Mouse (Mus musculus) heart, adult 2 months (tissue): ENCODE measurements at regions not wholly inside any gene's neighbourhood (a gene's known extent, or its start where the extent isn't known, plus 50 kb on each side); places are given as distances from the start of the nearest gene placed in this dataset.

ENCODE experiments used
- DNase-seq, 2 experiments: peaks; one replicate each; pipeline ENCODE4 v3.0.0; 2021
- H3K27ac ChIP-seq: fragments of 200-600 bp; 2 replicates; pipeline ENCODE4 v1.8.1; 2022
- H3K27me3 ChIP-seq: fragments of 200-500 bp; 2 replicates; pipeline ENCODE4 v1.6.1; 2012; ENCODE audit warnings: mild to moderate bottlenecking, low read length, inconsistent platforms, mixed read lengths; ENCODE audit not compliant: control insufficient read depth, insufficient read depth
- H3K36me3 ChIP-seq: fragments of 200-500 bp; 2 replicates; pipeline ENCODE4 v1.6.1; 2012; ENCODE audit warnings: low read length, inconsistent platforms; ENCODE audit not compliant: control insufficient read depth, insufficient read depth
- H3K4me1 ChIP-seq: fragments of 200-500 bp; 2 replicates; pipeline ENCODE4 v1.6.1; 2011; ENCODE audit warnings: low read length; ENCODE audit not compliant: control insufficient read depth, insufficient read depth
- H3K4me3 ChIP-seq: fragments of 200-600 bp; 2 replicates; pipeline ENCODE4 v1.8.1; 2022
- H3K79me2 ChIP-seq: fragments of 200-500 bp; replicated peaks from 2 replicates; pipeline ENCODE4 v1.6.1; 2012; ENCODE audit warnings: mild to moderate bottlenecking, inconsistent platforms, low read length, moderate library complexity, mixed read lengths; ENCODE audit not compliant: control insufficient read depth, insufficient read depth
- H3K9ac ChIP-seq: fragments of 200-500 bp; 2 replicates; pipeline ENCODE4 v1.6.1; 2012; ENCODE audit warnings: low read depth, mild to moderate bottlenecking, control low read depth, inconsistent platforms, low read length, mixed read lengths
- CTCF ChIP-seq: fragments of 200-600 bp; IDR thresholded peaks from 2 replicates; pipeline ENCODE4 v1.8.1; 2022; ENCODE audit warnings: antibody characterized with exemption, mild to moderate bottlenecking, moderate library complexity
- EP300 ChIP-seq: fragments of 200-500 bp; IDR thresholded peaks from 2 replicates; pipeline ENCODE4 v1.6.1; 2011; ENCODE audit warnings: low read depth, low read length, control low read depth; ENCODE audit not compliant: insufficient read depth
- POLR2A ChIP-seq: fragments of 200-500 bp; IDR thresholded peaks from 2 replicates; pipeline ENCODE4 v1.6.1; 2011; ENCODE audit warnings: mild to moderate bottlenecking, low read depth, low read length, control low read depth; ENCODE audit not compliant: insufficient read depth
- WGBS: fragments of 180-500 bp; shearing (Covaris S2); methylation state at CpG from one replicate; pipeline ENCODE4 v1.1.7; 2018; 5-methylcytosine and 5-hydroxymethylcytosine counted together
- intact Hi-C: fragments of 180-260 bp; cut with DNase I; formaldehyde crosslinking; loops from one replicate; pipeline ENCODE4 v1.15.1; 2025

DNA sequence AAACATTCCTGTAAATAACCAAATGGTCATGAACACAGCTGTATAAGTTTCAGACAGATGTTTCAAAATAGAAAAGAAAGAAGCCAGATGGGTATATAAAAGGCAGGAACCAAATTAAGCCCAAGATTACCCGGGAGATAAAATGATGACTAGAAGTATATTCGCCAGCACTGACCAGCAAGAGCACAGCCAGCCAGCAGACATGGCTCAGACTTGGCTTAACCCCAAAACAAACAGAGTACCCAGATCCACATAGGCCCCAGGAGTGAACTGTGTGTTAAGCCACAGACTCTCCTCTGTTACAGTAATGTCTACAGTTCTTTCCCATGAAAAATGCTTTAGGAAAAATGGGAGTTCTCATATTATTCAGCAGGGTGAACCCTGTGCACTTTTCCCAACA lies 123.2 kb downstream of the Atp6ap1l start:
- Histone ChIP-seq H3K36me3 (no peaks in the 10 kb centered on the region), H3K79me2 (no peaks in the 10 kb centered on the region), H3K4me3 (no peak overlapping the region), H3K27me3 (no peaks in the 10 kb centered on the region), H3K4me1 (no peaks in the 10 kb centered on the region), H3K9ac (no peak overlapping the region), H3K27ac (no peak overlapping the region)
- TF ChIP-seq EP300 (no peak), CTCF (no peak), POLR2A (no peak)
- intact Hi-C loops: no loop called here
- WGBS: 42% methylated on average over 2 of the region's 2 CpGs
- DNase-seq: no peak

GRCm38 (mm10) chr13:90777952-90778298 lies 127.2 kb downstream of the Atp6ap1l start:
- TF ChIP-seq CTCF (no peak), EP300 (no peak), POLR2A (no peak)
- 76% methylated on average over 4 of the region's 4 CpGs for WGBS

DNA sequence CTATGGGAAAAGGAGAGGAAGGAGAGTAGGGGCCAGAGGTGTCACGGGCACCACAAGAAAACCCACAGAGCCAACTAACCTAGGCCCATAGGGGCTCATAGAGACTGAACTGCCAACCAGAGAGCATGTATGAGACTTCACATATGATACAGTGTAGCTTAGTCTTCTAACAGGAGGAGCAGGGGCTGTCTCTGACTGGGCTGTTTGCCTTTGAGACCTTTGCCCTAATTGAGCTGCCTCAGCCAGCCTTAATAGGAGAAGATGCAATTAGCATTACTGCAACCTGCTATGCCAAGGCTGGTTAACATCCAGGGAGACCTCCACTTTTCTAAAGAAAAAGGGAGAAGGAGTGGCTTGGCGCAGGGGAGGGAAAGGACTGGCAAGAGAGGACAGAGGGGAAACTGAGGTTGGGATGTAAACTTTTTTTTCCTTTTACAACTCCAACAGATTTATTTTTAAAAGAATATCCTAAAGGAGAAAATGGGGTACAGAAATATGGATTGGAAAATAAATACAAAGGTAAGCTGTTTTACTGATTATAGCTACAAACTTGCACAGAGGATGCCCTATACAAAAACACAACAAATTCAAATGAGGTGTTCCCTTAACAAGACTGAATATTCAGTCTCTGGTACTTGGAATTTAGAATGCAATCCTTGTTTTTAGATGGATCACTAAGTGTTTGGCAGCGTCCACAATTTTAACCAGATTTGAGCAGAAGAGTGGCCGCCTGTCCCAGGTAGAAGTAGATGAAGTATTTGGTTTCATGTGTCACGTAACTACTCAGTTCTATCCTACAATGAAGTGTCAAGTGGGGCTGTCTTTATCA lies 127.8 kb downstream of the Atp6ap1l start:
- no peak for DNase-seq
- TF ChIP-seq CTCF (no peak), EP300 (no peak), POLR2A (no peak)
- H3K36me3 ChIP-seq: no peaks in the 10 kb centered on the region
- no peak overlapping the region for H3K4me3 ChIP-seq
- 89% methylated on average over 5 of the region's 5 CpGs for WGBS
- H3K27me3 ChIP-seq: no peaks in the 10 kb centered on the region
- intact Hi-C loops: no loop called here
- no peaks in the 10 kb centered on the region for H3K79me2 ChIP-seq
- H3K4me1 ChIP-seq: no peaks in the 10 kb centered on the region
- no peak overlapping the region for H3K9ac ChIP-seq
- no peak overlapping the region for H3K27ac ChIP-seq

More at GRCm38 (mm10) chr13:90777952-90778298, 127.2 kb downstream of the Atp6ap1l start:
- Histone ChIP-seq H3K4me1 (no peaks in the 10 kb centered on the region), H3K36me3 (no peaks in the 10 kb centered on the region), H3K79me2 (no peaks in the 10 kb centered on the region), H3K4me3 (no peak overlapping the region), H3K27me3 (no peaks in the 10 kb centered on the region), H3K27ac (no peak overlapping the region), H3K9ac (no peak overlapping the region)
- intact Hi-C loops: no loop called here
- no peak for DNase-seq

DNA sequence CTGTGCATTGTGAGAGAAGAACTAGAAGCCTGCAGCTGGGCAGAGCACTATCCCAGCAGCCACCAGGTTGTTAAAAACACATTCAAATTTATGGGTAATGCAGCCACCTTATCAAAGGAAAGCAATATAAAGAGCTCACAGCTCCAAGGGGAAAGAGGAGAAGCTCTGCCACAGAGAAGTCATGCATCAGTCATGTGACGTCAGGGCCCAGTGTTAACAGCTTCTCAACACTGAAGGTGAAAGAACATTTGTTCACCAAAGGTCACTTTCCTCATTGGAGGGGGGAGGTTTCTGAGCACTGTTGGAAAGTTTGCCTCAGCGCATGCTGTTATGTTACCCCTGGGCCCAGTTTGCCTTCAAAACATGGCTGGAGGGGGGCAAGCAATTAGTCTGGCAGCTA lies 143.0 kb downstream of the Atp6ap1l start:
- Histone ChIP-seq H3K4me1 (no peaks in the 10 kb centered on the region), H3K4me3 (no peak overlapping the region), H3K36me3 (no peaks in the 10 kb centered on the region; the same call in 1 of the 2 replicates), H3K27me3 (no peaks in the 10 kb centered on the region), H3K27ac (no peak overlapping the region), H3K9ac (no peak overlapping the region), H3K79me2 (no peaks in the 10 kb centered on the region)
- intact Hi-C loops: no loop called here
- 89% methylated on average over 2 of the region's 2 CpGs for WGBS
- no peak for DNase-seq
- TF ChIP-seq EP300 (no peak), POLR2A (no peak), CTCF (no peak)

- no peak for DNase-seq
- no peak for TF ChIP-seq CTCF
- no peak for TF ChIP-seq POLR2A
- TF ChIP-seq EP300: no peak
- no peak overlapping the region for H3K4me3 ChIP-seq
- intact Hi-C loops: no loop called here
- H3K27me3 ChIP-seq: no peaks in the 10 kb centered on the region
- no peaks in the 10 kb centered on the region for H3K4me1 ChIP-seq
- H3K79me2 ChIP-seq: no peaks in the 10 kb centered on the region
- no peak overlapping the region for H3K27ac ChIP-seq
- no peak overlapping the region for H3K9ac ChIP-seq
- WGBS: 61% methylated on average over 4 of the region's 4 CpGs
- no peaks in the 10 kb centered on the region; the same call in 1 of the 2 replicates for H3K36me3 ChIP-seq
Observed at GRCm38 (mm10) chr13:90760516-90761050, 144.6 kb downstream of the Atp6ap1l start.

GRCm38 (mm10) chr13:90754451-90754850 lies 150.7 kb downstream of the Atp6ap1l start:
- Histone ChIP-seq H3K4me3 (no peak overlapping the region), H3K36me3 (no peaks in the 10 kb centered on the region), H3K79me2 (no peaks in the 10 kb centered on the region), H3K4me1 (no peaks in the 10 kb centered on the region), H3K9ac (no peak overlapping the region), H3K27me3 (no peaks in the 10 kb centered on the region), H3K27ac (no peak overlapping the region)
- TF ChIP-seq CTCF (no peak), EP300 (no peak), POLR2A (no peak)
- intact Hi-C loops: no loop called here
- DNase-seq: no peak
- WGBS: 89% methylated on average over 3 of the region's 3 CpGs
